Mouse (Mus musculus): ENCODE measurements around the gene Dnajc11. TPM values are rescaled to one million over a fixed set of nuclear protein-coding genes. Genes with fewer than 3 reads are reported as not detected.

Gene Dnajc11
- polyA plus RNA-seq, 1 experiment, result 7.6 TPM

- TF ChIP-seq GATA1 (IDR thresholded peaks at IDR 0.05; ENCODE audit: low read length), result no peak
- TF ChIP-seq TAL1 (IDR thresholded peaks at IDR 0.05; ENCODE audit: low read length), result no peak
- peaks cover 12% of the 10 kb centered on the region for H3K36me3 ChIP-seq (ENCODE audit: control insufficient read depth)
- H3K4me3 ChIP-seq (replicated peaks), result peak overlapping the region; percentile 97
- no peaks in the 10 kb centered on the region; the same call in 1 of the 2 replicates for H3K9me3 ChIP-seq (ENCODE audit: control insufficient read depth, low read length)
- H3K27me3 ChIP-seq (ENCODE audit: control insufficient read depth), result peaks cover 26% of the 10 kb centered on the region
- peaks cover 46% of the 10 kb centered on the region for H3K4me1 ChIP-seq (ENCODE audit: control insufficient read depth)
Observed at GRCm38 (mm10) chr4:151997701-151998100, 64.2 kb downstream of the Dnajc11 start.

- H3K4me3 ChIP-seq (replicated peaks), result no peak overlapping the region
- peaks cover 35% of the 10 kb centered on the region for H3K4me1 ChIP-seq (ENCODE audit: control insufficient read depth)
- peaks cover 2% of the 10 kb centered on the region; the same call in 1 of the 2 replicates for H3K36me3 ChIP-seq (ENCODE audit: control insufficient read depth)
- H3K27me3 ChIP-seq (ENCODE audit: control insufficient read depth), result peaks cover 11% of the 10 kb centered on the region
- H3K9me3 ChIP-seq (ENCODE audit: control insufficient read depth, low read length), result no peaks in the 10 kb centered on the region; the same call in 1 of the 2 replicates
- TF ChIP-seq GATA1 (IDR thresholded peaks at IDR 0.05; ENCODE audit: low read length) (no peak), TAL1 (IDR thresholded peaks at IDR 0.05; ENCODE audit: low read length) (no peak)
Observed at GRCm38 (mm10) chr4:151999481-151999880, 66.0 kb downstream of the Dnajc11 start.

GRCm38 (mm10) chr4:152000906-152001305, 67.4 kb downstream of the Dnajc11 start:
- TF ChIP-seq GATA1 (IDR thresholded peaks at IDR 0.05; ENCODE audit: low read length) (no peak), TAL1 (IDR thresholded peaks at IDR 0.05; ENCODE audit: low read length) (no peak)
- H3K27me3 ChIP-seq (ENCODE audit: control insufficient read depth), result no peaks in the 10 kb centered on the region; the same call in 1 of the 2 replicates
- H3K9me3 ChIP-seq (ENCODE audit: control insufficient read depth, low read length), result peaks cover 2% of the 10 kb centered on the region; the same call in 1 of the 2 replicates
- H3K36me3 ChIP-seq (ENCODE audit: control insufficient read depth), result peaks cover 2% of the 10 kb centered on the region; the same call in 1 of the 2 replicates
- H3K4me3 ChIP-seq (replicated peaks), result no peak overlapping the region
- peaks cover 23% of the 10 kb centered on the region for H3K4me1 ChIP-seq (ENCODE audit: control insufficient read depth)

GRCm38 (mm10) chr4:152001335-152001734, 67.8 kb downstream of the Dnajc11 start:
- no peak for TF ChIP-seq GATA1 (IDR thresholded peaks at IDR 0.05; ENCODE audit: low read length)
- TF ChIP-seq TAL1 (IDR thresholded peaks at IDR 0.05; ENCODE audit: low read length), result no peak
- Histone ChIP-seq H3K4me1 (ENCODE audit: control insufficient read depth) (peaks cover 22% of the 10 kb centered on the region), H3K9me3 (ENCODE audit: control insufficient read depth, low read length) (peaks cover 2% of the 10 kb centered on the region; the same call in 1 of the 2 replicates), H3K36me3 (ENCODE audit: control insufficient read depth) (peaks cover 2% of the 10 kb centered on the region; the same call in 1 of the 2 replicates), H3K27me3 (ENCODE audit: control insufficient read depth) (peaks cover 1% of the 10 kb centered on the region), H3K4me3 (replicated peaks) (no peak overlapping the region)

GRCm38 (mm10) chr4:152002063-152002462, 68.6 kb downstream of the Dnajc11 start:
- H3K4me3 ChIP-seq (replicated peaks), result no peak overlapping the region
- H3K4me1 ChIP-seq (ENCODE audit: control insufficient read depth), result peaks cover 21% of the 10 kb centered on the region
- TF ChIP-seq GATA1 (IDR thresholded peaks at IDR 0.05; ENCODE audit: low read length) (no peak), TAL1 (IDR thresholded peaks at IDR 0.05; ENCODE audit: low read length) (no peak)
- H3K9me3 ChIP-seq (ENCODE audit: control insufficient read depth, low read length), result peaks cover 2% of the 10 kb centered on the region; the same call in 1 of the 2 replicates
- peaks cover 2% of the 10 kb centered on the region; the same call in 1 of the 2 replicates for H3K36me3 ChIP-seq (ENCODE audit: control insufficient read depth)
- peaks cover 9% of the 10 kb centered on the region for H3K27me3 ChIP-seq (ENCODE audit: control insufficient read depth)

- H3K9me3 ChIP-seq (ENCODE audit: control insufficient read depth, low read length), result peaks cover 2% of the 10 kb centered on the region; the same call in 1 of the 2 replicates
- H3K36me3 ChIP-seq (ENCODE audit: control insufficient read depth), result no peaks in the 10 kb centered on the region
- TF ChIP-seq GATA1 (IDR thresholded peaks at IDR 0.05; ENCODE audit: low read length) (no peak), TAL1 (IDR thresholded peaks at IDR 0.05; ENCODE audit: low read length) (no peak)
- H3K4me3 ChIP-seq (replicated peaks), result no peak overlapping the region
- H3K27me3 ChIP-seq (ENCODE audit: control insufficient read depth), result peaks cover 34% of the 10 kb centered on the region
- peaks cover 39% of the 10 kb centered on the region for H3K4me1 ChIP-seq (ENCODE audit: control insufficient read depth)
Observed at GRCm38 (mm10) chr4:152006137-152006536, 72.6 kb downstream of the Dnajc11 start.

- TF ChIP-seq TAL1 (IDR thresholded peaks at IDR 0.05; ENCODE audit: low read length) (no peak), GATA1 (IDR thresholded peaks at IDR 0.05; ENCODE audit: low read length) (no peak)
- peaks cover 34% of the 10 kb centered on the region for H3K27me3 ChIP-seq (ENCODE audit: control insufficient read depth)
- H3K4me3 ChIP-seq (replicated peaks), result no peak overlapping the region
- H3K9me3 ChIP-seq (ENCODE audit: control insufficient read depth, low read length), result peaks cover 2% of the 10 kb centered on the region; the same call in 1 of the 2 replicates
- H3K36me3 ChIP-seq (ENCODE audit: control insufficient read depth), result peaks cover 5% of the 10 kb centered on the region
- peaks cover 45% of the 10 kb centered on the region for H3K4me1 ChIP-seq (ENCODE audit: control insufficient read depth)
Observed at GRCm38 (mm10) chr4:152006812-152007211, 73.3 kb downstream of the Dnajc11 start.

GRCm38 (mm10) chr4:152007481-152008147, 74.1 kb downstream of the Dnajc11 start:
- peaks cover 2% of the 10 kb centered on the region; the same call in 1 of the 2 replicates for H3K9me3 ChIP-seq (ENCODE audit: control insufficient read depth, low read length)
- peak overlapping the region; percentile 84 for H3K4me3 ChIP-seq (replicated peaks)
- H3K27me3 ChIP-seq (ENCODE audit: control insufficient read depth), result peaks cover 34% of the 10 kb centered on the region
- H3K36me3 ChIP-seq (ENCODE audit: control insufficient read depth), result peaks cover 13% of the 10 kb centered on the region
- TF ChIP-seq TAL1 (IDR thresholded peaks at IDR 0.05; ENCODE audit: low read length) (no peak), GATA1 (IDR thresholded peaks at IDR 0.05; ENCODE audit: low read length) (no peak)
- H3K4me1 ChIP-seq (ENCODE audit: control insufficient read depth), result peaks cover 53% of the 10 kb centered on the region

GRCm38 (mm10) chr4:152008148-152008500, 74.6 kb downstream of the Dnajc11 start:
- H3K27me3 ChIP-seq (ENCODE audit: control insufficient read depth), result peaks cover 34% of the 10 kb centered on the region
- H3K4me1 ChIP-seq (ENCODE audit: control insufficient read depth), result peaks cover 58% of the 10 kb centered on the region
- H3K36me3 ChIP-seq (ENCODE audit: control insufficient read depth), result peaks cover 18% of the 10 kb centered on the region
- peak overlapping the region; percentile 84 for H3K4me3 ChIP-seq (replicated peaks)
- peaks cover 2% of the 10 kb centered on the region; the same call in 1 of the 2 replicates for H3K9me3 ChIP-seq (ENCODE audit: control insufficient read depth, low read length)
- no peak for TF ChIP-seq TAL1 (IDR thresholded peaks at IDR 0.05; ENCODE audit: low read length)
- no peak for TF ChIP-seq GATA1 (IDR thresholded peaks at IDR 0.05; ENCODE audit: low read length)

Measured in erythroblast, embryonic 14.5 days (primary cell).